Mouse (Mus musculus) embryonic facial prominence, embryonic 12.5 days (tissue): ENCODE measurements at regions not wholly inside any gene's neighbourhood (a gene's known extent, or its start where the extent isn't known, plus 50 kb on each side); places are given as distances from the start of the nearest gene placed in this dataset.

Experiments
- ATAC-seq: fragments of 200-750 bp; cut with Nextera tagmentation; 2 replicates; pipeline ENCODE4 v1.8.0; 2017; ENCODE audit not compliant: insufficient number of reproducible peaks, insufficient read depth, low FRiP score, low TSS enrichment
- H3K27ac ChIP-seq: fragments of 300-500 bp; sonication (generic); 2 replicates; pipeline ENCODE4 v1.5.1; 2016; ENCODE audit warnings: mild to moderate bottlenecking
- H3K27me3 ChIP-seq: fragments of 300-500 bp; sonication (generic); 2 replicates; pipeline ENCODE4 v1.6.1; 2016; ENCODE audit warnings: mild to moderate bottlenecking, moderate library complexity
- H3K36me3 ChIP-seq: fragments of 300-500 bp; sonication (generic); 2 replicates; pipeline ENCODE4 v1.6.1; 2016; ENCODE audit warnings: mild to moderate bottlenecking
- H3K4me1 ChIP-seq: fragments of 300-500 bp; sonication (generic); 2 replicates; pipeline ENCODE4 v1.6.1; 2016
- H3K4me2 ChIP-seq: fragments of 300-500 bp; sonication (generic); replicated peaks from 2 replicates; pipeline ENCODE4 v1.6.1; 2016; ENCODE audit warnings: mild to moderate bottlenecking, moderate library complexity
- H3K4me3 ChIP-seq: fragments of 300-500 bp; sonication (generic); 2 replicates; pipeline ENCODE4 v1.5.1; 2016; ENCODE audit warnings: mild to moderate bottlenecking
- H3K9ac ChIP-seq: fragments of 300-500 bp; sonication (generic); 2 replicates; pipeline ENCODE4 v1.6.1; 2016; ENCODE audit warnings: mild to moderate bottlenecking, moderate library complexity
- H3K9me3 ChIP-seq: fragments of 300-500 bp; sonication (generic); 2 replicates; pipeline ENCODE4 v1.6.1; 2016; ENCODE audit warnings: mild to moderate bottlenecking, moderate library complexity
- WGBS: fragments of 180-500 bp; shearing (Covaris S2); methylation state at CpG from one replicate; pipeline ENCODE4 v1.1.7; 2016; 5-methylcytosine and 5-hydroxymethylcytosine counted together

DNA sequence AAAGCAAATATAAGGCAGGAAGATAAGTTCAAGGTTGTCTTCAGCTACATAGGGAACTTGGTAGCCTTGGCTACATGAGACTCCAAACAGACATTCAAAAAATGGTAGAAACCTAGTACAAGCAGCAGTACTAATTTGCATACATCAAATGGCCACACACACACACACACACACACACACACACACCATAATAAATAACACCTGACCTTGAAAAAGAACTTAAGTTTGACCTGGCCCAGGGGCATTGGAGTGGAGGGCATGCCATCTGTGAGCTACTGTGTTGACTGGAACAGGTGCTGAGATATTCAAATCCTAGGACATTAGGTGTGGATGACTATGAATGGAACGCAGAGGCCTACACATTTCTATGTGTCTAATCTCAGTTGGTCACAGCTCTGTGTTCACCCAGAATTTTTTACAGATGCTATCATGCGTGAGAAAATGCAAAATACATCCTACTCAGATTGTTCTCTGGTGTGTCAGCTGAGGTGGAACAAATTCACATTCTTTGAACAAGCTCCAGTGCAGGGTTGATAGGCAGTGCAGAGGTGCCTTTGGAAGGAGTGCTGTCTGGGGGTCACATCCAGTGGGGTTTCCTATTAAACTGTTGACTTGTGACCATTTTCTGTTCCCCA lies 240.4 kb upstream of the Eef2kmt start:
- WGBS: 76% methylated on average over 2 of the region's 2 CpGs
- Histone ChIP-seq H3K27me3 (no peaks in the 10 kb centered on the region), H3K9ac (no peak overlapping the region), H3K27ac (no peak overlapping the region), H3K36me3 (no peaks in the 10 kb centered on the region), H3K9me3 (no peaks in the 10 kb centered on the region), H3K4me1 (no peaks in the 10 kb centered on the region), H3K4me2 (no peak overlapping the region), H3K4me3 (no peak overlapping the region)
- 0 out of 2 replicates have a peak, but pooled peaks have one; percentile 35 for ATAC-seq

DNA sequence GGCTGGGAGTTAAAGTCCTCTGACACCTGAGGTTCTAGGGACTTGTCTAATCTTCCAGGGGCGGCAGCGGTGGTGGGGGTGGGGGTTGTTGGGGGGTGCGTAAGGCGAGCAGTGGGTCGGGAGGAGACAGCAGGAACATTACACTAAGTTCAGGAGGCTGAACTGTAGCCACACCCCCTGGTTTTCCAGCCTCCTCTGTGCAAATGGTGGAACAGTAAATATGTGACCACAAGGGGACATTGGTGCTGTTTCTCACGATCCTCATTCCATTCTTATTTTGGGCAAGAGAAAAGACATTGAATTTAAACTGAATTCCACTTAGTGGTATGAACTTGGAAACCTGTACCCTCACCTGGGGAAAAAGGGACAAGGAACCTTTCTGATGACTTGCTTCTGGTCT lies 237.6 kb upstream of the Eef2kmt start:
- Histone ChIP-seq H3K9me3 (no peaks in the 10 kb centered on the region), H3K4me2 (no peak overlapping the region), H3K27me3 (no peaks in the 10 kb centered on the region), H3K9ac (no peak overlapping the region), H3K4me1 (no peaks in the 10 kb centered on the region), H3K36me3 (no peaks in the 10 kb centered on the region), H3K27ac (no peak overlapping the region), H3K4me3 (no peak overlapping the region)
- no peak for ATAC-seq
- 13% methylated on average over 6 of the region's 6 CpGs for WGBS

DNA sequence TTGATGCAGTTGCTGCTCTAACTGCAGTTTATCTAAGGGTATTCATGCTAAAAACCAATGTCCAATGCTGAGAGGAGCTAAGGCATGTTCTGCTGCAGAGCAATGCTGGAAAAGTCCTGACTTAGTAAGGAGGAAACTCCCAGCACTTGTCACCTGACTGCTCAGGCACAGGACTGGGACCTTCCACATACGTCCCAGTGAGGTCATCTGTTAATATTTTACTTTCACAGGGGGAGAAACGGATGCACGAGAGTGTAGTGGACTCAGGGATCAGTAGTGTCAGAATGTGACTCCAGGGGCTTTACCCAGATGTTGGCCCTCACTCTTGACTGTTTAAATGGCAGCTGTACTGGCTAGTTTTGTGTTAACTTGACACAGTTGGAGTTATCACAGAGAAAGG lies 231.5 kb upstream of the Eef2kmt start:
- no peaks in the 10 kb centered on the region for H3K4me1 ChIP-seq
- no peak overlapping the region for H3K9ac ChIP-seq
- no peak overlapping the region for H3K4me3 ChIP-seq
- no peaks in the 10 kb centered on the region for H3K36me3 ChIP-seq
- H3K27me3 ChIP-seq: no peaks in the 10 kb centered on the region
- no peak for ATAC-seq
- WGBS: 39% methylated on average over 3 of the region's 3 CpGs
- no peak overlapping the region for H3K27ac ChIP-seq
- H3K4me2 ChIP-seq: no peak overlapping the region
- H3K9me3 ChIP-seq: no peaks in the 10 kb centered on the region

DNA sequence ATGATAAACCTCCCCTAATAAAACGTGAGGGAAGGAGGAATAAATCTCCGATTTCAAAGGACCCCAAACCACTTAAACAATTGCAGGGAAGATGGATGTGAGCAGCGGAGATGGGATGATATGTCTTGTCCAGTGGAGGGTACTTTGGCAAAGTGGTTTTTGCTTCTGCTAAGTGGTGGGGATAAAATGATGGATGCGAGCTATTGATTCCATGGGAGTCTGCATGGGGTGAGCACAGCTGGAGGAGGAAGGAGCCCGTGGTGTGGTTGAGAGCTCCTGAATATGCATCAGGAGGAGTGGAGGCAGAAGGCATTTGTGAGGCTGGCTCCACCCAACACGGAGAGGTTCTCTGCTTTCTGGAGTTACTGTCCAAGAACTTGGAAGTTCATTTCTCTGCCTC lies 227.6 kb upstream of the Eef2kmt start:
- H3K9me3 ChIP-seq: no peaks in the 10 kb centered on the region
- no peaks in the 10 kb centered on the region for H3K36me3 ChIP-seq
- WGBS: 29% methylated on average over 6 of the region's 6 CpGs
- no peaks in the 10 kb centered on the region for H3K27me3 ChIP-seq
- H3K27ac ChIP-seq: no peak overlapping the region
- H3K4me2 ChIP-seq: no peak overlapping the region
- no peak for ATAC-seq
- no peak overlapping the region for H3K9ac ChIP-seq
- no peaks in the 10 kb centered on the region for H3K4me1 ChIP-seq
- no peak overlapping the region for H3K4me3 ChIP-seq

GRCm38 (mm10) chr16:5480148-5480547 lies 224.4 kb upstream of the Eef2kmt start:
- Histone ChIP-seq H3K9me3 (no peaks in the 10 kb centered on the region), H3K27ac (no peak overlapping the region), H3K4me3 (no peak overlapping the region), H3K4me2 (no peak overlapping the region), H3K9ac (no peak overlapping the region), H3K4me1 (0 out of 2 replicates have a peak, but pooled peaks cover 7% of the 10 kb centered on the region), H3K36me3 (no peaks in the 10 kb centered on the region), H3K27me3 (no peaks in the 10 kb centered on the region)
- 86% methylated on average over 1 of the region's 1 CpGs for WGBS
- no peak for ATAC-seq

GRCm38 (mm10) chr16:5478970-5479369 lies 223.2 kb upstream of the Eef2kmt start:
- Histone ChIP-seq H3K4me2 (no peak overlapping the region), H3K4me1 (0 out of 2 replicates have a peak, but pooled peaks cover 9% of the 10 kb centered on the region), H3K4me3 (no peak overlapping the region), H3K9me3 (no peaks in the 10 kb centered on the region), H3K27me3 (no peaks in the 10 kb centered on the region), H3K9ac (no peak overlapping the region), H3K27ac (no peak overlapping the region), H3K36me3 (no peaks in the 10 kb centered on the region)
- ATAC-seq: no peak

DNA sequence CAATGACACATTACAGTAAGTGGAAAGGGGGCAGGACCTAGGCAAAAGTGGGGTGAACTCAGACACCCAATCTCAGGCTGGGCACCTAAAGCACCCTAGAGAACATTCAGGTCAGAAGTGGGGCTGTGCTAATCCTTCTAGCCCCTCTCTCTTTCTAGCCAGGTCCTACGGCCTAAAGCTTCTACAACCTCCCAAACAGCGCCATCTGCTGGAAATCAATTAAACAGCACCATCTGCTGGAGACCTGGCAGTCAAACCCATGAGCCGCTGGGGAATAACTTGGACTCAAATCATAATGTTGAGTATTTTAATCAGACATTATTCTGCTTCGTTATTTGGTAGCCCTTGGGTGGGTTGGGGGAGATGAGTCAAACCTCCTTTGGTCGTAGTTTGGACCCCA lies 215.5 kb upstream of the Eef2kmt start:
- H3K9me3 ChIP-seq: no peaks in the 10 kb centered on the region
- ATAC-seq: no peak
- peaks cover 12% of the 10 kb centered on the region; the same call in 1 of the 2 replicates for H3K4me1 ChIP-seq
- no peak overlapping the region for H3K4me2 ChIP-seq
- H3K36me3 ChIP-seq: no peaks in the 10 kb centered on the region
- no peak overlapping the region for H3K27ac ChIP-seq
- no peak overlapping the region for H3K9ac ChIP-seq
- no peaks in the 10 kb centered on the region for H3K27me3 ChIP-seq
- 12% methylated on average over 5 of the region's 5 CpGs for WGBS
- no peak overlapping the region for H3K4me3 ChIP-seq

DNA sequence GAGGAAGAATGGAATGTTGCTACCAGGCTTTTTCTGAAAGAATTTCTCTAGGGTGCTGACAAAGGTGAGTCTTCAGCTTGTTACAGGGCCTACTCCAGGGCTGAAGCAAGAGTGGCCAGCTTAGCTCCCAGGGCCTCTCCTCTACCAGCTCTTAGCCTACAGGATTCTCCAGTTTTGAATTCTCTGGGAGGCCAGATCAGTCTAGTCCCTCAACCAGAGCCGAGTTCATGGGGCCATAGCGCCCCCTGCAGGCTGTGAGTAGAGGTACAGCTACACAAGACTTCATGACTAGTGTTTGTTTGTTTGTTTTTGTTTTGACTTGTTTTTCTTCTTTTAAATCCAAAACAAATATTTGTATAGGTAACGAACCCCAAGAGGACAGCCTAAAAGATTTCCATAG lies 211.8 kb upstream of the Eef2kmt start:
- no peak overlapping the region for H3K27ac ChIP-seq
- WGBS: 5% methylated on average over 3 of the region's 3 CpGs
- no peaks in the 10 kb centered on the region for H3K36me3 ChIP-seq
- H3K27me3 ChIP-seq: no peaks in the 10 kb centered on the region
- no peak overlapping the region for H3K4me2 ChIP-seq
- no peaks in the 10 kb centered on the region for H3K9me3 ChIP-seq
- no peak overlapping the region for H3K9ac ChIP-seq
- no peak for ATAC-seq
- no peak overlapping the region for H3K4me3 ChIP-seq
- no peaks in the 10 kb centered on the region for H3K4me1 ChIP-seq

DNA sequence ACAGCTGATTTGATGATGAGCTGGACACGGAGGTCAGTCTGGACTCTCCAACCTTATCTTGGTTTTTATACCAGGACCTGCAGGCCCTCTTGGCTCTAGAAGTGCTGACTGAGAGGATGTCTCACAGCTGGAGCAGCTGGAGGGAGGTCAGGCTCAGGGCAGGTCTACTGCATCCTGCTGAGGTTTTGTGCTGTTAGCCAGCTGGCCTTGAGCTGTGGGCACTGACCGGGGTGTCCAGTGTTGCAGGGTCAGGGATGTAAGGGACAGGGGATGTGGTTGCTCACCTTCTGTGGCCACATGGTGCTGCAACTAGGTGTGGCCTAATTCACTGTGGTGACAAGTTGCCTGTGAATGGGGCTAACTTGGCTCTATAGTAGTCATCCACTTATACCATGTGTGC lies 211.0 kb upstream of the Eef2kmt start:
- 66% methylated on average over 2 of the region's 2 CpGs for WGBS
- no peak overlapping the region for H3K27ac ChIP-seq
- no peak overlapping the region for H3K4me3 ChIP-seq
- no peaks in the 10 kb centered on the region for H3K9me3 ChIP-seq
- no peak for ATAC-seq
- H3K27me3 ChIP-seq: no peaks in the 10 kb centered on the region
- no peaks in the 10 kb centered on the region for H3K4me1 ChIP-seq
- H3K9ac ChIP-seq: no peak overlapping the region
- no peaks in the 10 kb centered on the region for H3K36me3 ChIP-seq
- H3K4me2 ChIP-seq: no peak overlapping the region

DNA sequence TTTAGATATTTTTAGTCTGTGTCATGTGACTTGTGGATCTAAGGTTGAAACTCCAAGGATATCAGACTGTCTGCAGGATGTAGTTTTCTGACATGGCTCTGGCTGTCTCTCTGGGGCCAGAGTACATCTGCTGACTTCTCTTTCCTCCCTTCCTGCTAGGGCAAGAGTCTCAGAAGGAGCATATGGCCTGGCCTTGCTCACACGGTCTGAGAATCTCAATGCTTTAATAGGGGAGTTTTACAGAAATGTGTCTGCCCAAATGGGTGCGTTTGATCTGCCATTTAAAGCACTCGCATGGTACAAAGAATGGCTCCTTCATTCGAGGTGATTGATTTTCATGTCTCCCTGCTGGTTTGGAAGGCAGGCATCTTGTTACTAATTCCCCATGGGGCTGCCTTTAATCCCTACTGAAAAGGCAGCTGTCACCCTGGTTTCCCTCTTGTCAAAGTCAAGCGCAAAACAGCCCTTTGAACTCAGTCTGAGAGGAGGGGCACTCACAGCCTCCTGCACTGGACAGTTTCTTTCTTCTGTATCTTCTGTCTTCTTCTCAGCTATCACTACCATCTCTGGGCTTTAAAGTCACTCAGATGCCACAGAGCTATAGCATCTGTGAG lies 199.7 kb upstream of the Eef2kmt start:
- no peak overlapping the region for H3K27ac ChIP-seq
- ATAC-seq: no peak
- H3K9me3 ChIP-seq: no peaks in the 10 kb centered on the region

GRCm38 (mm10) chr16:5454243-5454642 lies 198.5 kb upstream of the Eef2kmt start:
- no peak for ATAC-seq
- H3K4me2 ChIP-seq: no peak overlapping the region
- H3K9me3 ChIP-seq: no peaks in the 10 kb centered on the region
- WGBS: 15% methylated on average over 6 of the region's 6 CpGs
- no peak overlapping the region for H3K9ac ChIP-seq
- no peak overlapping the region for H3K27ac ChIP-seq
- H3K36me3 ChIP-seq: no peaks in the 10 kb centered on the region
- 0 out of 2 replicates have a peak, but pooled peaks cover 10% of the 10 kb centered on the region for H3K27me3 ChIP-seq
- H3K4me3 ChIP-seq: no peak overlapping the region
- H3K4me1 ChIP-seq: no peaks in the 10 kb centered on the region

More for the DNA sequence above, 199.7 kb upstream of the Eef2kmt start:
- Histone ChIP-seq H3K4me3 (no peak overlapping the region), H3K4me1 (no peaks in the 10 kb centered on the region), H3K27me3 (0 out of 2 replicates have a peak, but pooled peaks cover 10% of the 10 kb centered on the region), H3K36me3 (no peaks in the 10 kb centered on the region), H3K9ac (no peak overlapping the region), H3K4me2 (no peak overlapping the region)
- 10% methylated on average over 5 of the region's 5 CpGs for WGBS

- H3K9ac ChIP-seq: no peak overlapping the region
- no peaks in the 10 kb centered on the region for H3K36me3 ChIP-seq
- H3K4me1 ChIP-seq: no peaks in the 10 kb centered on the region
- 0 out of 2 replicates have a peak, but pooled peaks cover 10% of the 10 kb centered on the region for H3K27me3 ChIP-seq
- H3K4me2 ChIP-seq: no peak overlapping the region
- no peak overlapping the region for H3K27ac ChIP-seq
- H3K4me3 ChIP-seq: no peak overlapping the region
- no peak for ATAC-seq
- WGBS: 65% methylated on average over 6 of the region's 6 CpGs
- no peaks in the 10 kb centered on the region for H3K9me3 ChIP-seq
These were observed 197.2 kb upstream of the Eef2kmt start for GRCm38 (mm10) chr16:5452971-5453370.
